Mouse (Mus musculus) spleen, postnatal 14 days (tissue): Measurements from ENCODE around the gene Fgfr2.

Source experiments
- DNase-seq, 2 experiments: peaks; one replicate each; pipeline ENCODE4 v3.0.0; 2021 to 2022; ENCODE audit warnings: low spot score in 2 of 2

Gene Fgfr2

GRCm38 (mm10) chr7:132823832-132824231, 299.3 kb downstream of the Fgfr2 start:
- DNase-seq, result no peak

- DNase-seq, result no peak
Observed at GRCm38 (mm10) chr7:132820692-132821091, 302.5 kb downstream of the Fgfr2 start.

GRCm38 (mm10) chr7:132817056-132817455, 306.1 kb downstream of the Fgfr2 start:
- DNase-seq, result no peak

- no peak for DNase-seq
Observed at GRCm38 (mm10) chr7:132816528-132816927, 306.6 kb downstream of the Fgfr2 start.

GRCm38 (mm10) chr7:132815081-132815480, 308.1 kb downstream of the Fgfr2 start:
- no peak for DNase-seq

GRCm38 (mm10) chr7:132814089-132814450, 309.1 kb downstream of the Fgfr2 start:
- DNase-seq, result no peak

- DNase-seq, result peak; percentile 49 to 56
Observed at GRCm38 (mm10) chr7:132813416-132814088, 309.6 kb downstream of the Fgfr2 start, which contains the start of gene Fam53b. Gene Fam53b (minus strand): TSS chr7:132813886.

- peak; percentile 44 to 60 for DNase-seq
Observed at GRCm38 (mm10) chr7:132812619-132813415, 310.3 kb downstream of the Fgfr2 start.

- DNase-seq, result no peak
Observed at GRCm38 (mm10) chr7:132811716-132812618, 311.2 kb downstream of the Fgfr2 start.

GRCm38 (mm10) chr7:132810879-132811278, 312.3 kb downstream of the Fgfr2 start:
- DNase-seq, result peak; percentile 92 to 93

- no peak for DNase-seq
Observed at GRCm38 (mm10) chr7:132810368-132810767, 312.8 kb downstream of the Fgfr2 start.

GRCm38 (mm10) chr7:132809721-132810120, 313.4 kb downstream of the Fgfr2 start:
- no peak for DNase-seq

GRCm38 (mm10) chr7:132808841-132809682, 314.1 kb downstream of the Fgfr2 start:
- no peak for DNase-seq

- no peak for DNase-seq
Observed at GRCm38 (mm10) chr7:132808051-132808796, 314.9 kb downstream of the Fgfr2 start.

GRCm38 (mm10) chr7:132806926-132807857, 316.0 kb downstream of the Fgfr2 start:
- no peak for DNase-seq

- DNase-seq, result no peak
Observed at GRCm38 (mm10) chr7:132806286-132806685, 316.9 kb downstream of the Fgfr2 start.

- DNase-seq, result no peak
Observed at GRCm38 (mm10) chr7:132804951-132805350, 318.2 kb downstream of the Fgfr2 start.

GRCm38 (mm10) chr7:132804461-132804860, 318.7 kb downstream of the Fgfr2 start:
- DNase-seq, result no peak

GRCm38 (mm10) chr7:132803962-132804361, 319.2 kb downstream of the Fgfr2 start:
- no peak for DNase-seq
